ENCODE assay signal across 8 mouse cellular contexts in the genomic region with DNA sequence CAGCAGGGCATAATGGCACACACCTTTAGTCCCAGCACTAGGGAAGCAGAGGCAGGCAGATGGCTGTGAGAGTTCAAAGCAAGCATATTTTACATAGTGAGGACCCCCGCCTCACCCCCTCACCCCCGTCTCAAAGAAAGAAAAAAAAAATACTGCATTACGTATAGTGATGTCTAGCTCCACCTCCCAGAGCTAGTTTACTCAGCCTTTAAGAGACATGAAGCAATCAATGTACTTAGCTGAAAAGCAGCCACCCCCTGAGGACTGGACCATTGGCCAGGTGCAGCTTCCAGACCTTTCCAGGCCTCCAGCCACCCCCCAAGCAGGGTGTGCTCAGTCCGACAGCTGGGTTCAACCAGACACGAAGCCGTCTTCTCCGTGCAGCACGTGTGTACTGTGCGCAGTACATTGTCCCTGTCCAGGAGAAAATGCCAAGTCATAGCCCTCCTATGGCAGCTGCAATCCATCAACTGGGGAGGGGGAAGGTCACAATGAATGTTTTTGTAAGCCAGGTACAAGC. TPM values are rescaled to one million over a fixed set of nuclear protein-coding genes. Genes with fewer than 3 reads are reported as not detected.
A peak's percentile ranks its signal among the peaks of the same experiment; 100 is the strongest.
DNase-seq lines count a peak whose midpoint lies in the region; ATAC-seq lines count a peak whose summit lies in the region.

No protein-coding gene starts in this region.

- peak overlapping the region; percentile 51 for H3K4me2 ChIP-seq in forebrain, embryonic 12.5 days
- H3K4me2 ChIP-seq in intestine, embryonic 14.5 days (ENCODE audit: low read length) = peak overlapping the region; percentile 56
- peak overlapping the region; percentile 79 for H3K4me2 ChIP-seq in liver, embryonic 16.5 days (ENCODE audit: low read depth, low read length)

- peak; percentile 7 for DNase-seq in kidney, adult 11 months
- no peak for DNase-seq in kidney, adult 9 months
- DNase-seq in cerebellum, adult 11-12 months = peak; percentile 34
- peak; percentile 71 for DNase-seq in intestine, embryonic 14.5 days (ENCODE audit: low spot score)
- peak; percentile 7 for DNase-seq in naive thymus-derived CD4-positive, alpha-beta T cell, adult 2 months (ENCODE audit: low read depth)
- DNase-seq in spleen, postnatal 4 days (ENCODE audit: low spot score in 2 of 2) = no peak

- ATAC-seq in forebrain, embryonic 12.5 days (ENCODE audit: low FRiP score) = peak; percentile 47; the same call in 1 of the 2 replicates
- ATAC-seq in intestine, embryonic 14.5 days (replicated peaks; ENCODE audit: low FRiP score, low TSS enrichment, low read depth) = peak; percentile 75
- peak; percentile 89 for ATAC-seq in liver, embryonic 16.5 days (ENCODE audit: low read depth)

- H3K4me3 ChIP-seq in forebrain, embryonic 12.5 days (replicated peaks) = peak overlapping the region; percentile 38; the same call in 1 of the 2 replicates
- peak overlapping the region; percentile 36 for H3K4me3 ChIP-seq in intestine, embryonic 14.5 days (ENCODE audit: low read depth, low read length)
- H3K4me3 ChIP-seq in liver, embryonic 16.5 days (ENCODE audit: low read depth, low read length) = peak overlapping the region; percentile 69

- peak overlapping the region; percentile 71; the same call in 1 of the 2 replicates for H3K27ac ChIP-seq in forebrain, embryonic 12.5 days
- peak overlapping the region; percentile 90 for H3K27ac ChIP-seq in intestine, embryonic 14.5 days (ENCODE audit: low read depth)
- H3K27ac ChIP-seq in liver, embryonic 16.5 days (ENCODE audit: low read length) = peak overlapping the region; percentile 89

- H3K9me3 ChIP-seq in forebrain, embryonic 12.5 days = no peaks in the 10 kb centered on the region
- H3K9me3 ChIP-seq in intestine, embryonic 14.5 days (ENCODE audit: control insufficient read depth, low read length) = no peaks in the 10 kb centered on the region
- no peaks in the 10 kb centered on the region for H3K9me3 ChIP-seq in liver, embryonic 16.5 days (replicated peaks; ENCODE audit: control insufficient read depth, low read length)

- H3K27me3 ChIP-seq in forebrain, embryonic 12.5 days = no peaks in the 10 kb centered on the region
- no peaks in the 10 kb centered on the region for H3K27me3 ChIP-seq in intestine, embryonic 14.5 days (replicated peaks; ENCODE audit: control insufficient read depth, insufficient read depth, low read length)
- H3K27me3 ChIP-seq in liver, embryonic 16.5 days (ENCODE audit: control insufficient read depth, insufficient read depth, low read depth, low read length) = no peaks in the 10 kb centered on the region

- 45% methylated on average over 9 of the region's 9 CpGs for WGBS in forebrain, embryonic 12.5 days
- WGBS in intestine, embryonic 14.5 days = 31% methylated on average over 9 of the region's 9 CpGs
- WGBS in liver, embryonic 16.5 days (ENCODE audit: insufficient replicate concordance) = 34% methylated on average over 9 of the region's 9 CpGs

- no peaks in the 10 kb centered on the region for H3K36me3 ChIP-seq in forebrain, embryonic 12.5 days (replicated peaks)
- H3K36me3 ChIP-seq in intestine, embryonic 14.5 days (ENCODE audit: control insufficient read depth, insufficient read depth, low read length) = no peaks in the 10 kb centered on the region
- H3K36me3 ChIP-seq in liver, embryonic 16.5 days (ENCODE audit: control insufficient read depth, insufficient read depth) = no peaks in the 10 kb centered on the region

- H3K4me1 ChIP-seq in forebrain, embryonic 12.5 days = 0 out of 2 replicates have a peak, but pooled peaks cover 5% of the 10 kb centered on the region
- H3K4me1 ChIP-seq in intestine, embryonic 14.5 days (replicated peaks; ENCODE audit: control insufficient read depth, insufficient read depth, low read length) = no peaks in the 10 kb centered on the region
- peaks cover 6% of the 10 kb centered on the region; the same call in 1 of the 2 replicates for H3K4me1 ChIP-seq in liver, embryonic 16.5 days (ENCODE audit: control insufficient read depth, low read depth, low read length)

- 0 out of 2 replicates have a peak overlapping the region, but pooled peaks have one; percentile 44 for H3K9ac ChIP-seq in forebrain, embryonic 12.5 days
- peak overlapping the region; percentile 36 for H3K9ac ChIP-seq in intestine, embryonic 14.5 days (ENCODE audit: low read length)
- peak overlapping the region; percentile 64 for H3K9ac ChIP-seq in liver, embryonic 16.5 days (ENCODE audit: low read depth, low read length)

RNA-seq across cellular contexts. Expression of a gene that starts 24.0 kb away (rescaled TPM):
- polyA plus RNA-seq in forebrain, embryonic 12.5 days (2016; fragmentation: Nextera tagmentation; extraction: Ambion mirVana) = 281 and 291 TPM in 2 replicates
- 648 and 671 TPM in 2 replicates for polyA plus RNA-seq in intestine, embryonic 14.5 days (2014; fragmentation: Nextera tagmentation; extraction: Ambion mirVana)
- 354 and 355 TPM in 2 replicates for polyA plus RNA-seq in liver, embryonic 16.5 days (2015; fragmentation: Nextera tagmentation; extraction: Ambion mirVana)

Comparison
In these comparisons a context has a peak if more than half of its experiments do, and no peak if none do; other contexts are left out.
1. DNase-seq: peak in kidney, adult 11 months (single experiment), cerebellum, adult 11-12 months (single experiment), intestine, embryonic 14.5 days (single experiment) and naive thymus-derived CD4-positive, alpha-beta T cell, adult 2 months (single experiment); none in kidney, adult 9 months (single experiment) and spleen, postnatal 4 days (0 of 2).
2. Peak in every context shown above with its lines, with median percentiles within 50 percentile points of each other: ATAC-seq, H3K27ac ChIP-seq, H3K4me2 ChIP-seq, H3K4me3 ChIP-seq and H3K9ac ChIP-seq.